Mouse (Mus musculus): ENCODE results near the gene Vangl2.

Vangl2 gene

GRCm38 (mm10) chr1:172028394-172029275 is at the start of gene Vangl2:
TSS of gene Vangl2 (minus strand) at chr1:172028444.
- DNase-seq (ENCODE audit: low spot score): no peak

- DNase-seq (ENCODE audit: low spot score): no peak
Measured at GRCm38 (mm10) chr1:172077981-172078380, 49.7 kb upstream of the Vangl2 start.

- DNase-seq (ENCODE audit: low spot score): no peak
Measured at GRCm38 (mm10) chr1:172072604-172073003, 44.4 kb upstream of the Vangl2 start.

GRCm38 (mm10) chr1:172071556-172071955 is 43.3 kb upstream of the Vangl2 start:
- no peak for DNase-seq (ENCODE audit: low spot score)

- DNase-seq (ENCODE audit: low spot score): no peak
Measured at GRCm38 (mm10) chr1:172070227-172070626, 42.0 kb upstream of the Vangl2 start.

GRCm38 (mm10) chr1:172064613-172065141 is 36.4 kb upstream of the Vangl2 start:
- no peak for DNase-seq (ENCODE audit: low spot score)

- DNase-seq (ENCODE audit: low spot score): no peak
Measured at GRCm38 (mm10) chr1:172063291-172064023, 35.2 kb upstream of the Vangl2 start.

GRCm38 (mm10) chr1:172062101-172062500 is 33.9 kb upstream of the Vangl2 start:
- DNase-seq (ENCODE audit: low spot score): no peak

- no peak for DNase-seq (ENCODE audit: low spot score)
Measured at GRCm38 (mm10) chr1:172061217-172061616, 33.0 kb upstream of the Vangl2 start.

GRCm38 (mm10) chr1:172060659-172061058 is 32.4 kb upstream of the Vangl2 start:
- DNase-seq (ENCODE audit: low spot score): no peak

GRCm38 (mm10) chr1:172058874-172059273 is 30.6 kb upstream of the Vangl2 start:
- no peak for DNase-seq (ENCODE audit: low spot score)

GRCm38 (mm10) chr1:172058321-172058720 is 30.1 kb upstream of the Vangl2 start:
- no peak for DNase-seq (ENCODE audit: low spot score)

- DNase-seq (ENCODE audit: low spot score): no peak
Measured at GRCm38 (mm10) chr1:172057491-172057921, 29.3 kb upstream of the Vangl2 start, which contains the start of gene Nhlh1. TSS of gene Nhlh1 (minus strand) at chr1:172057573.

- no peak for DNase-seq (ENCODE audit: low spot score)
Measured at GRCm38 (mm10) chr1:172056251-172056650, 28.0 kb upstream of the Vangl2 start.

- no peak for DNase-seq (ENCODE audit: low spot score)
Measured at GRCm38 (mm10) chr1:172053541-172054440, 25.5 kb upstream of the Vangl2 start.

- no peak for DNase-seq (ENCODE audit: low spot score)
Measured at GRCm38 (mm10) chr1:172052766-172053279, 24.6 kb upstream of the Vangl2 start.

GRCm38 (mm10) chr1:172049131-172049782 is 21.0 kb upstream of the Vangl2 start:
- no peak for DNase-seq (ENCODE audit: low spot score)

GRCm38 (mm10) chr1:172048241-172048734 is 20.0 kb upstream of the Vangl2 start:
- DNase-seq (ENCODE audit: low spot score): no peak

GRCm38 (mm10) chr1:172046938-172047337 is 18.7 kb upstream of the Vangl2 start:
- peak; percentile 58 for DNase-seq (ENCODE audit: low spot score)

GRCm38 (mm10) chr1:172046410-172046809 is 18.2 kb upstream of the Vangl2 start:
- DNase-seq (ENCODE audit: low spot score): no peak

GRCm38 (mm10) chr1:172029914-172030313 is 1.7 kb upstream of the Vangl2 start:
- DNase-seq (ENCODE audit: low spot score): no peak

All from lung, postnatal 25 days (tissue).